Mouse (Mus musculus): Measurements from ENCODE around the gene Gm45711. TPM values are rescaled to one million over a fixed set of nuclear protein-coding genes. Genes with fewer than 3 reads are reported as not detected.

Gm45711 gene
- total RNA-seq, 2 experiments from 2014 or later: not detected

DNA sequence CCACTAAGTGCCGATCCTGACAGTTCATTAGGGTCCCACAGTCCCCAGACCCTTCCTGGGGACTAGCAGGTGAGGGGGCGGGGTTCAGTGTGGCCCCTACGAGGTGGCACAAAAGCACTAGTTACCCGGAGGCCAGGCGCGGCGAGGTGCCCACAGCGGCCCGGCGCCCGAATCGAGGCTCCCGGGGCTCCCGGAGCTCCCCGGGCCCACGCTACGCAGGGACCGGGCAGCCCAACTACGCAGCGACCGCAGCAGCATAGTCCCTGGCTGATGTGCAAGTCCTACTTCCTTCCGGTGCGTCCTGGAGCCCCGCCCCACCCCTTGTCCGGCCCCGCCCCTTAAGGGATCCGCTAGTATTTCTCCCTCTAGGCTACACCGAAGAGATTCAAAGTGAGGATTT is 61.6 kb downstream of the Gm45711 start, which contains the start of gene Tk2:
Gene Tk2, minus strand, starts transcription at position 283 of the 400 bp plus-strand sequence.
- DNase-seq (ENCODE audit: low spot score): peak; percentile 53
- intact Hi-C loops (cut with DNase I): no loop called here

GRCm38 (mm10) chr8:104247908-104248275 is 62.0 kb downstream of the Gm45711 start:
- intact Hi-C loops (cut with DNase I): no loop called here

GRCm38 (mm10) chr8:104247054-104247907 is 62.6 kb downstream of the Gm45711 start:
- no peak for DNase-seq (ENCODE audit: low spot score)
- intact Hi-C loops (cut with DNase I): no loop called here

More at GRCm38 (mm10) chr8:104247908-104248275, 62.0 kb downstream of the Gm45711 start:
- no peak for DNase-seq (ENCODE audit: low spot score)

- no peak for DNase-seq (ENCODE audit: low spot score)
- intact Hi-C loops (cut with DNase I): no loop called here
These were observed 63.3 kb downstream of the Gm45711 start for GRCm38 (mm10) chr8:104246621-104247020.

- intact Hi-C loops (cut with DNase I): no loop called here
- DNase-seq (ENCODE audit: low spot score): no peak
These were observed 67.7 kb downstream of the Gm45711 start for GRCm38 (mm10) chr8:104242038-104242644.

- intact Hi-C loops (cut with DNase I): no loop called here
- DNase-seq (ENCODE audit: low spot score): no peak
These were observed 70.4 kb downstream of the Gm45711 start for GRCm38 (mm10) chr8:104239418-104239861.

DNA sequence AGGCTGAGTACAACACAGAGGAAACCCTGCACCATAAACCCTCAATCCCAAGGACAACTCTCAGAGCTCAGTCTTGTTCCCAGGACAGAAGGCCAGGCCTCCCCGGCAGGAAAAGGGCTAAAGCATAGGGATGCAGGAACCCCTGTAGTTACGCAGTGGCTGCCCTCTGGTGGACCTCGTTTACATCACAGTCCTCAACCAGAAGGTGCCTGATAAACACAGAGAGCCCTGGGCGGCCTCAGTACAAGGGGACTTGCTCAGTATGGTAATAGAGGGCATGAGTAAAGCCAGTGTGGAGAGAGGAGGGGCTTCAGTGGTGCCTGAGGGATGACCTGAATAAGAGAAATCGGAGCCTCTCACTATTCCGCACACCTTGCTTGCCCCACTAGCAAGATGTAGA is 75.3 kb downstream of the Gm45711 start:
- intact Hi-C loops (cut with DNase I): no loop called here
- DNase-seq (ENCODE audit: low spot score): no peak

- DNase-seq (ENCODE audit: low spot score): no peak
- intact Hi-C loops (cut with DNase I): no loop called here
These were observed 77.0 kb downstream of the Gm45711 start for GRCm38 (mm10) chr8:104232919-104233318.

DNA sequence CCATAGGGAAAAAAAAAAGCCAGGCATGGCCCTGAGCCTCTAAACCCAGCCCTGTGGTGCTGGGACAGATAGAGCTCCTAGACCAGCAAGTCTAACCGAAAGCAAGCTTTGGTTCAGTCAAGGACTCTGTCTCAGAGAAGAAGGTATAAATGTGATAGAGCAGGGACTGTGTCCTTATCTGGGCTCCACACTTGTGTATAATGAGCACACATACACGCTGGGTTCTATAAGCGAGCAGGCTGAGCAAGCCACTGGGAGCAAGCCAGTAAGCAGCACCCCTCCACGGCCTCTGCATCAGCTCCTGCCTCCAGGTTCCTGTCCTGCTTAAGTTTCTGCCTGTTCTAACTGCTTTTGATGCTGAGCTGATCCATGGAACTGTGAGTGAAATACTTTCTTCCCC is 77.8 kb downstream of the Gm45711 start:
- no peak for DNase-seq (ENCODE audit: low spot score)
- intact Hi-C loops (cut with DNase I): no loop called here

Other genes starting within 250 kb of the Gm45711 start
- 100 to 1,000 TPM; 127 to 153 TPM for gene Cdh5, start 208.5 kb downstream of the Gm45711 start, total RNA-seq (2021)
- gene Bean1, start 139.6 kb downstream of the Gm45711 start, total RNA-seq (2021): 1 to 10 TPM in 1 of 2 experiments, under 1 TPM in 1; 0.98 to 1.2 TPM
- gene Tk2, start 61.5 kb downstream of the Gm45711 start, total RNA-seq (2021): 1 to 10 TPM; 7.1 to 7.3 TPM
- gene Cklf, start 59.2 kb downstream of the Gm45711 start, total RNA-seq (2021): 1 to 10 TPM; 4.7 to 5.0 TPM
- gene Cmtm2a, start 16.9 kb downstream of the Gm45711 start, total RNA-seq (2021): not detected
- not detected for gene Cmtm1, start 64 bp upstream of the Gm45711 start, total RNA-seq (2021)
- gene Gm11020, start 11.5 kb upstream of the Gm45711 start, total RNA-seq (2021): not detected
- gene Cmtm2b, start 12.1 kb upstream of the Gm45711 start, total RNA-seq (2021): not detected
- 10 to 100 TPM; 14.6 to 19.4 TPM for gene Cmtm3, start 29.3 kb upstream of the Gm45711 start, total RNA-seq (2021)
- gene Cmtm4, start 85.7 kb upstream of the Gm45711 start, total RNA-seq (2021): 10 to 100 TPM; 10.5 to 10.6 TPM
- gene Dync1li2, start 133.0 kb upstream of the Gm45711 start, total RNA-seq (2021): 100 to 1,000 TPM in 1 of 2 experiments, 10 to 100 TPM in 1; 93.5 to 104 TPM
- gene Terb1, start 199.8 kb upstream of the Gm45711 start, total RNA-seq (2021): not detected
- gene Nae1, start 224.6 kb upstream of the Gm45711 start, total RNA-seq (2021): 10 to 100 TPM; 29.6 to 30.5 TPM
- 1 to 10 TPM; 2.9 to 3.4 TPM for gene Car7, start 224.6 kb upstream of the Gm45711 start, total RNA-seq (2021)